ENCODE assay signal across 10 mouse cellular contexts in the genomic region with DNA sequence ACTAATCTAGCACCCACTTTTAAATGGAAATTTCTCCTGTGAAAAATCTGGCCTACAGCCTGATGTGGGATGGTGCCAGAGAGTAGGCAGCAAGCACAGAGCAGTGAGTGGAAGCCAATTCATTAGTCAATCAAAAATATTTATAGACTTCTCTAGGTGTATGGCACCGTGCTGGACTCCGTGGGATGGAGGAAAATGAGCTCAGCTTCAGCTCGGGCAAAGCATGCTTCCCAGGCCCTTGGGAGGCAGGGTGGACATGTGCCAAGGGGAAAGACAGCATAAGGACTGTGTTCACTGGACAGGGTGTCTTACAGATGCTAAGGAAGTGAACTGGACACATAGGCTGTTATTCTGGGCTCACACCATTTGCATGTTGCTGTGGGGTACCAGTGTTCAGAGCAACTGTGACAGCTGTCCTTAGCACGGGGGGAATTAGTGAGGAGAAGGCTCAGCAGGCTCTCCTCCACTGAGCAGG. TPM values are rescaled to one million over a fixed set of nuclear protein-coding genes. Genes with fewer than 3 reads are reported as not detected.
DNase-seq lines count a peak whose midpoint lies in the region; ATAC-seq and TF ChIP-seq lines count a peak whose summit lies in the region.
"Had no signal": no experiment of that assay in that cellular context is flagged by ENCODE, and none has a peak within 500 bp of the region (broad histone marks: within the 10 kb centered on the region; RNA-seq: fewer than 3 reads in every experiment).

No protein-coding gene starts in this region.

- no peak for TF ChIP-seq EP300 in lung, postnatal 0 days (IDR thresholded peaks at IDR 0.05)

- H3K4me3 ChIP-seq in lung, postnatal 0 days (ENCODE audit: low read depth, low read length), result no peak overlapping the region
- H3K4me3 ChIP-seq: limb, embryonic 12.5 days had no signal

- H3K27ac ChIP-seq in lung, postnatal 0 days (ENCODE audit: low read length), result no peak overlapping the region
- H3K27ac ChIP-seq: limb, embryonic 12.5 days had no signal

- no peak overlapping the region for H3K9ac ChIP-seq in lung, postnatal 0 days (replicated peaks; ENCODE audit: low read depth)
- H3K9ac ChIP-seq: limb, embryonic 12.5 days had no signal

- peak; percentile 26 for DNase-seq in lung, postnatal 0 days (ENCODE audit: low spot score)
- no peak for DNase-seq in lung, postnatal 4 days
- peak; percentile 41 for DNase-seq in gastrocnemius, postnatal 25 days
- DNase-seq in layer of hippocampus, postnatal 14 days (ENCODE audit: low spot score in 2 of 2), result peak; percentile 73 to 90
- DNase-seq in c-Kit-positive CD71-positive TER-119-positive erythroid progenitor cells, embryonic 14.5 days (ENCODE audit: low spot score), result no peak
- no peak for DNase-seq in kidney, postnatal 36 days
- no peak for DNase-seq in adrenal gland, adult (ENCODE audit: inconsistent age in 2 of 2, low spot score in 1 of 2)
- DNase-seq: embryo, embryonic 11 days had no signal

- ATAC-seq in lung, postnatal 0 days, result no peak
- ATAC-seq in inflammation-experienced regulatory T-cells, adult 6 months, result no peak

- no peaks in the 10 kb centered on the region for H3K9me3 ChIP-seq in lung, postnatal 0 days (ENCODE audit: low read length)

- H3K36me3 ChIP-seq in lung, postnatal 0 days (ENCODE audit: insufficient read depth, low read length), result no peaks in the 10 kb centered on the region
- H3K36me3 ChIP-seq: limb, embryonic 12.5 days had no signal

- H3K27me3 ChIP-seq in lung, postnatal 0 days (replicated peaks; ENCODE audit: insufficient read depth, low read length), result no peaks in the 10 kb centered on the region
- H3K27me3 ChIP-seq: limb, embryonic 12.5 days had no signal

- 44% methylated on average over 4 of the region's 4 CpGs for WGBS in lung, postnatal 0 days

- no peak overlapping the region for H3K4me2 ChIP-seq in lung, postnatal 0 days (replicated peaks; ENCODE audit: low read depth, low read length)
- H3K4me2 ChIP-seq: limb, embryonic 12.5 days had no signal

- TF ChIP-seq CTCF in lung, postnatal 0 days (IDR thresholded peaks at IDR 0.05), result no peak

- no peaks in the 10 kb centered on the region; the same call in 1 of the 2 replicates for H3K4me1 ChIP-seq in lung, postnatal 0 days (ENCODE audit: insufficient read depth, low read depth, low read length)
- H3K4me1 ChIP-seq: limb, embryonic 12.5 days had no signal

RNA-seq across cellular contexts. Expression of gene Cap2, which starts 15.6 kb away (rescaled TPM):
- 5.3 and 5.8 TPM in 2 replicates for polyA plus RNA-seq in lung, postnatal 0 days (2015; fragmentation: Nextera tagmentation; extraction: Ambion mirVana)
- 100 to 1,000 TPM; 281 to 304 TPM for total RNA-seq in gastrocnemius, postnatal 25 days (2021)
- 100 to 1,000 TPM; 131 to 140 TPM for total RNA-seq in layer of hippocampus, postnatal 14 days (2021)
- polyA plus RNA-seq in inflammation-experienced regulatory T-cells, adult 6 months (2017; shearing (Covaris generic)), result under 1 TPM in 2 of 3 experiments, not detected in 1; 0.24 to 0.35 TPM

Comparison
In these comparisons a context has a peak if more than half of its experiments do, and no peak if none do; other contexts are left out.
1. DNase-seq: peak in lung, postnatal 0 days (single experiment), gastrocnemius, postnatal 25 days (single experiment) and layer of hippocampus, postnatal 14 days (2 of 2); none in lung, postnatal 4 days (0 of 2), c-Kit-positive CD71-positive TER-119-positive erythroid progenitor cells, embryonic 14.5 days (single experiment), kidney, postnatal 36 days (0 of 2) and adrenal gland, adult (0 of 2).